Mouse (Mus musculus) cerebellum, adult (tissue): ENCODE results near the gene Gprin3.
"Not testable (repeated sequence)": the region's sequence is repeated elsewhere in the genome, so short reads cannot be mapped to it uniquely, and the experiment has no call there.

ENCODE experiments used
- ATAC-seq: cut with Nextera tagmentation; 2 replicates; pipeline ENCODE4 v1.9.2; 2017; ENCODE audit warnings: mild to moderate bottlenecking, moderate library complexity, mixed read lengths; ENCODE audit not compliant: insufficient number of reproducible peaks, low FRiP score, low TSS enrichment

The Gprin3 gene

GRCm38 (mm10) chr6:59351108-59351789 is 74.8 kb downstream of the Gprin3 start:
- ATAC-seq = peak; percentile 74; the same call in 1 of the 2 replicates

GRCm38 (mm10) chr6:59348673-59349072 is 77.4 kb downstream of the Gprin3 start:
- ATAC-seq = no peak

GRCm38 (mm10) chr6:59341146-59341545 is 84.9 kb downstream of the Gprin3 start:
- ATAC-seq = no peak

DNA sequence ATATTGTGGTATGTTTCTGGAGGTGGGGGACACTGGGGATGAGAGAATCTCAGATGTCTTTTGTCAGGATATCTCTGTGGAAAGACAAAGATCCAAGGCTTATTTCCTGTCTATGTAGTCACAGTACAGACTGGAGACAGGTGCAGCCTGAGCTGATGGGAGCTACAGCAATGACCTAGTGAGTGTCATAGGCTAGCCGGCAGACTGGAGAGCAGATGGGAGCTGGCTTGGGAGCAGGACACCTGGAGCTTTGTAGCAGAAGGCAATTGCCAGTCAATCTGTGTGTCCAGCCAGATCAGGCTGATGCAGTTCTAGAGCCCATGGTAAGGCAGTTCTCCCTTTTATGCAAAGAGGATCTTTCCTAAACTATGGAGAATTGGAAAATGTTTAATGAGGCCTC is 97.8 kb downstream of the Gprin3 start:
- peak; percentile 99 for ATAC-seq

GRCm38 (mm10) chr6:59315868-59316267 is 110.2 kb downstream of the Gprin3 start:
- ATAC-seq = no peak

- no peak for ATAC-seq
Observed at GRCm38 (mm10) chr6:59315090-59315489, 111.0 kb downstream of the Gprin3 start.

GRCm38 (mm10) chr6:59313162-59313561 is 112.9 kb downstream of the Gprin3 start:
- no peak for ATAC-seq

DNA sequence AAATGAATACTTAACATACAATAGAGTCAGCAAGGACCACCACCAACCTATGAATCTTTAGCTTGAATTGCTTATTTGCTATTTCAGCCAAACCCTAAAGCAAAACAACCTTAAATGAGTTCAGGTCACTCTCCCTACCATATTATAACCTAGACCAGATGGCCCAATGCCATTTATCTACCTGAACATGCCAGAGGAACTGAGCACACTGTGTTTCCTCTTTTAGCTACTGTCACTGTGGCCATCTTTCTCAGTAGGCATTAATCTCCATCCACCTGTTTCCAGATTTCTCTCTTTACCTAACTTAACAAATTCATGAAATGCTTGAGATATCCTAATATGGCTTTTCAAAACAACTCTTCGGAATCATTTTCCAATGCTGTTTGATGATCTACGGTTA is 114.9 kb downstream of the Gprin3 start:
- ATAC-seq = no peak

DNA sequence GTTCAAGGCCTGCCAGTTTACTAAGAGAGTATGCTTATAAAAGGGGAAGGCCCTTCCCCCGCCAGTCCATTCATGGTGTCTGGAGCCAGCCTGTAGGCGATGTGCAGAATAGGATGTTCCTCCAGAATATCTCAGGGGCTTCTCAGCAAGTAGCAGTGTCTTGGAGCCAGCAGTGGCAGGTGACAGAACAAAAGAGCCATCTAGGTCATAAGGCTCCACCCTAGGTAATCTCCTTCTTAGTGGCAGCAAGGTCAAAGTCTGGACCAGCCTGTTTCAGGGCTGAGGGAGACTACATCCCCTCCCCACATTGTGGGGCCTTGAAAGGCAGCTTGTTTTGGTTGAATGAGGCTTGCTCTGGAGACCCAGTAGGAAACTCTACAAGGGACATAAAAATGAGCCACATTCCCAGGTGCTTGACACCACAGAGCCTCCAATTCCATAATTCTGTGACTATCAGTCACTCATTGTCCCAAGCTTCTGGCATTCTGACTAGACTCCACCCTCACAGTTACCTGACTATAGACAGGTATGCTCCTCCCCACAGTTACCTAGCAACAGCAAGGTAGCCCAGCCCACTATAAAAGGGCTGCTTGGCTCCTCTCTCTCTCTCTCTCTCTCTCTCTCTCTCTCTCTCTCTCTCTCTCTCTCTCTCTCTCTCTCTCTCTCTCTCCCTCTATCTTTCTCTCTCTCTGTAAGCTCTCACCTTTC is 121.7 kb downstream of the Gprin3 start:
- not testable (repeated sequence) for ATAC-seq

GRCm38 (mm10) chr6:59303031-59303430 is 123.1 kb downstream of the Gprin3 start:
- ATAC-seq = peak; percentile 26; the same call in 1 of the 2 replicates
